Mouse (Mus musculus): ENCODE measurements around the gene Nln.

The Nln gene

DNA sequence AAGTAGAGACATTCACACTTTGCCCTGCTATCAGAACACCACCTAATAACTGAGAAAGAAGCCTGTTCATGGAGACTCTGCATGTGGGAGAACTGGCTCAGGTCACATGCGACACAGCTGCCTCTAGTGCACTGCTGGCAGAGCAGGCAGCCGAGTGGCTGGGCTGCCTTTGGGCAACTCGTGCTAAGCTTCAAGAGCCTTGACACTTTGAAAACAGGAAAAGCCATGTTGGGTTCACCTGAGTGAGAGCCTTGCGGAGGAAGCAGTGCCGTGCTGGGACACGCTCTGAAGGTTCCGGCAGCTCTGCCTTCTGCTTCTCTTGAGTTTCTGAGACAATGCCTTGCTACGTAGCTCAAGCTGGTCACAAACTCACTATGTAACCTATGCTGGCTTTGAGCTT is 66.7 kb downstream of the Nln start:
- in situ Hi-C loops (cut with MseI, MboI) = no loop called here

- in situ Hi-C loops (cut with MseI, MboI) = no loop called here
Observed at GRCm38 (mm10) chr13:104041481-104041880, 67.9 kb downstream of the Nln start.

GRCm38 (mm10) chr13:104040950-104041349 is 68.5 kb downstream of the Nln start:
- in situ Hi-C loops (cut with MseI, MboI) = no loop called here

DNA sequence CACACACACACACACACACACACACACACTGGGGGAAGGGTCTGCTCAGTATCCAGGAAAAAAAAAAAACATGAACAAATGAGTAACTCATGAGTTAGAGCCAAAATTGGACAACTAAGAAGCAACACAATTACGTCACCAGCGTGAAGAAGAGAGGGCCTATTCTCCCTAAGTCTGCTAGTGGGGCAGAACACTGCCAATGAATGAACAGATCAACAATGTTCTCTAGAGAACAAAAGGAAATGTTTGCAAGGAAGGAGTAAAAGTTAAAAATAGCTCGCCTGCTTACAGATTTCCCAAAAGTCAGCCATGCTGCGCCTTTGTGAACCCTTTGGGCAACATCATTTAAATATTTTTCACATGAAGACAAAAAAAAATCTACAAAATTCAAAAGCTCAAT is 69.6 kb downstream of the Nln start:
- in situ Hi-C loops (cut with MseI, MboI) = no loop called here

GRCm38 (mm10) chr13:104038891-104039290 is 70.5 kb downstream of the Nln start:
- in situ Hi-C loops (cut with MseI, MboI) = no loop called here

GRCm38 (mm10) chr13:104038358-104038757 is 71.1 kb downstream of the Nln start:
- in situ Hi-C loops (cut with MseI, MboI) = no loop called here

GRCm38 (mm10) chr13:104037531-104038290 is 71.7 kb downstream of the Nln start:
- in situ Hi-C loops (cut with MseI, MboI) = no loop called here

DNA sequence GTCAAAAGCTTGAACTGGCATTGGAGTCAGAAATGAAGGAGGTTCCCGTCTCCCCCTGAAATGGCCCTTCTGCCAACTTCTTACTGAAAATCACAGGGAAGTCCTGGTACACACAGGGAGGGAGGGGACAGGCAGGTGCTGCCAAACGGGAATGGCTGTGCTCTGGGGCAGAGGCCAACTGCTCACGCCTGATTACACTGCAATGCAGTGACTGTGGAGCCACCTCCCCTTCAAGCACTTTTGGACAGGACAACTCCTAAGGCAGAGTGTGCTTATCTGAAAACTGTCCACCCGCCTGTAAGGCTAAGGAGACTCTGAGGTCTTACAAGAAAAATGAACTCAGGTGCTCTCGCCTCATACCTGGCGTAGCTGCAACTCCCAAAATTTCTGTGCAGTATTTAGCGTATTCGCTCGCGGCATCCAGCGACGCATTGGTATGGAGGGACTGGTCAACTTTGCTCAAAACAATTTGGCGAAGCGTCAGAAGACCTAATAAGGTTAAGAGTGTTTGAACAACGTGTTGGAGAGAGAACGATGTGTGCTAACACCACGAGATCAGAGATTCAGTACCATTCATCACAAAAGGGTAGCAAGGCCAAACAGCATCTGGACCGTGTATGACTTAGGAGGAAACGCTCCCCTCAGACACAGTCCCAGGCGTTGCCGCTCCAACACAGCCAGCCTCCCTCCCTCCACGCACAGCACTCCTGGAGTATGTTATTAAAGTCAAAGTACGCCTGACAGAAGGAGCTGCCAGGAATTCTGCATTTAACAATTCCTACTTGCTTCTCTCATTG is 72.7 kb downstream of the Nln start:
- in situ Hi-C loops (cut with MseI, MboI) = no loop called here

- in situ Hi-C loops (cut with MseI, MboI) = no loop called here
Observed at GRCm38 (mm10) chr13:104035651-104036050, 73.8 kb downstream of the Nln start.

DNA sequence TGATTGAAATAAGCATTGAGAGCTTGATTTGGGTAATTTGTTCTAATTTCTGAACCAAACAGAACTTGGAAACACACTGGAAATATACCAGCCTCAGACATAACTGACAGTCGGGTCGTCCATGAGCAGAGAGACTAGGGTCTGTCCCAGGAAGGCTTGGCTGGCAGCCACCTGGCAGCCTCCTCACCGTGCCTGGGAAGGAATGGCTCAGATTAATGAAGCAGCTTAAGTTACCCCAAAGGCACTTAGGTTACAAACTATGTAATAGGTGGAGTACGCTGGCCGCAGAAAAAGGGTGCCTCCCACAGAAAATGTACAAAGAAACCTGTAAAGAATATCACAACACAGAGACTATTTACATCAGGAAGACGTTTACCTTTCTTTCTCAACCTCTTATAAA is 74.6 kb downstream of the Nln start:
- in situ Hi-C loops (cut with MseI, MboI) = no loop called here

GRCm38 (mm10) chr13:104032620-104033133 is 76.7 kb downstream of the Nln start:
- in situ Hi-C loops (cut with MseI, MboI) = no loop called here

GRCm38 (mm10) chr13:104031821-104032331 is 77.5 kb downstream of the Nln start:
- in situ Hi-C loops (cut with MseI, MboI) = no loop called here

DNA sequence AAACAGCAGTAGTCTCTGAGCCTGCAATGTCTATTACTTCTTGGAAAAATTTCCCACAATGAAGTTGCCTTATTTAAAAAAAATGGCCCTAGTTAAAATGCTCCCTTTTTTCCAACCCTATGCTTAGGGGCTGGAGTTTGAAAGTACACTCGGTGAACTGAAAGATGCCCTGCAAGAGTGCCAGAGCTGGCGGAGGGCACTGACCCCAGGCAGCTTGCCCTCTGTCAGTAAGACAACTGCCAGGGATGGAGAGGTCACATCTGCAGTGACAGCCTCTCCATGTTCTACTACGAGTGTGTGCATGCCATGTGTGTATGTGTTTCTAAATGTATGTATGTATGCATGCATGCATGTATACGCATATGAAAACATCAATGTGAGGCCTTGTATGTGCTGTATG is 78.5 kb downstream of the Nln start:
- in situ Hi-C loops (cut with MseI, MboI) = no loop called here

- in situ Hi-C loops (cut with MseI, MboI) = no loop called here
Observed at GRCm38 (mm10) chr13:104029511-104029910, 79.9 kb downstream of the Nln start.

DNA sequence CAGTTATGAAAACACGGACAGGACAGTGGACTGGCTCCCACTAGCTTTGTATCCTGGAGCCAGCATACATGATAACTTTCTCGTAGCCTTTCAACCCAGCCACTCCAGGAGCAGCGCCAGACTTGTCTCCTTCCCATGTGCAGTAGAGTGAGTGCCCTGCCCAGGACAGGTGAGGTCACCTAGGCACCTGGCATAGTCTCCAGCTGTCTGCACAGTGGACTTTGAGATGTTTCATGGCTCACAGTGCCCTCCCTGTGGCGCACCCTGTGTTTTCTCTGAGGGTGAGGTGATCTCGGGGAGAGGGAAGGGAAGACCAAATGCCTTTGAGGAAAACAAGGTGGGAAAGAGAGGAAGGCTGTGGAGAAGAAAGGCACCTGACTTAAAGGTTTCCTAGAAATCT is 80.3 kb downstream of the Nln start:
- in situ Hi-C loops (cut with MseI, MboI) = no loop called here

GRCm38 (mm10) chr13:104026525-104026924 is 82.9 kb downstream of the Nln start:
- in situ Hi-C loops (cut with MseI, MboI) = no loop called here

DNA sequence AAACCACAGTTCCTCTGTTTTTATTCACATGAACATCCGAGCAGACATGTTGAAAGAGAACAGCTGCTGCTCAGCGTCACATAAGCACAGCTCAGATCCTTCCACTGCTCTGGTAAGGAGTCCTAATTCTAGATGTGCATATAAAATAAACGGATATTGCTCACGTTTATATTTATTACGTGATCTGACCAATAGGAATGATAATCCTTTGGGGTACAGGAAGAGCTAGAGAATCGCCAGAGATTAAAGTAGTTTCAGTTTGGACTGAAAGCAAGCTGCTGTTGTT is 83.8 kb downstream of the Nln start:
- in situ Hi-C loops (cut with MseI, MboI) = no loop called here

- in situ Hi-C loops (cut with MseI, MboI) = no loop called here
Observed at GRCm38 (mm10) chr13:104024856-104025709, 84.3 kb downstream of the Nln start.

DNA sequence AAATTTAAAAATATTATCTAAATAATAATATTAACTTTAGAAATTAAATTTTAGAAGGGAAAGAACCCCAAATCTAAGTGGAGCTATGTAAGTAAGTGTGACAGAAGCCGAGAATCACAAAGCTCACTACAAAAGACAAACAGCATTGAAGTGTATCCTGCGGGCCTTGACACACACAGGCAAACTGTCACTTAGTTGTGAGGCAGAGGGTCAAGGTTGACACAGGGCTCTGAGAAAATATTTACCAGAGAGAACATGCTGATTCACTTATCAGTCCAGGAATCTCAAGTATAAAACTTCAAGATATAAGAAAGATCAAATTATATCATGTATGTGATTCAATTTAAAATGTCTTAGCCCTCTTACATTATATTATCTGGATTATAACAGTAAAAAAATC is 85.1 kb downstream of the Nln start:
- in situ Hi-C loops (cut with MseI, MboI) = no loop called here

GRCm38 (mm10) chr13:104023356-104023911 is 86.0 kb downstream of the Nln start:
- in situ Hi-C loops (cut with MseI, MboI) = no loop called here

GRCm38 (mm10) chr13:104018466-104019076 is 90.8 kb downstream of the Nln start:
- in situ Hi-C loops (cut with MseI, MboI) = no loop called here

Measured in mouse trophoblast stem cell (cell line).